In genomic region chr7:49246240-49246578, GRCm38 (mm10) we compare ENCODE assay signal across 7 mouse cellular contexts.
DNase-seq lines count a peak whose midpoint lies in the region; ATAC-seq and TF ChIP-seq lines count a peak whose summit lies in the region.

No protein-coding gene starts in this region.

- H3K36me3 ChIP-seq in lung, embryonic 14.5 days (ENCODE audit: insufficient read depth): no peaks in the 10 kb centered on the region
- no peaks in the 10 kb centered on the region for H3K36me3 ChIP-seq in limb, embryonic 12.5 days

- no peak; the same call in 1 of the 2 replicates for TF ChIP-seq POLR2A in embryonic fibroblast, embryonic 13.5 days (IDR thresholded peaks at IDR 0.05; ENCODE audit: low read depth, low read length)
- no peak for TF ChIP-seq POLR2A in olfactory bulb, adult 2 months (IDR thresholded peaks at IDR 0.05; ENCODE audit: insufficient read depth, low read depth, low read length)

- peak; percentile 22 for DNase-seq in lung, embryonic 14.5 days
- no peak for DNase-seq in lung, adult 18-20 months
- no peak for DNase-seq in ovary, adult 18-20 months (ENCODE audit: low spot score)
- no peak for DNase-seq in cerebellum, adult 9-11 months

- TF ChIP-seq CTCF in lung, embryonic 14.5 days (IDR thresholded peaks at IDR 0.05; ENCODE audit: low read depth): no peak
- no peak for TF ChIP-seq CTCF in embryonic fibroblast, embryonic 13.5 days (IDR thresholded peaks at IDR 0.05; ENCODE audit: borderline replicate concordance, insufficient read depth, low read length)
- TF ChIP-seq CTCF in olfactory bulb, adult 2 months (IDR thresholded peaks at IDR 0.05; ENCODE audit: insufficient read depth, low read depth, low read length): no peak

- peak overlapping the region; percentile 46 for H3K9ac ChIP-seq in lung, embryonic 14.5 days
- H3K9ac ChIP-seq in limb, embryonic 12.5 days (replicated peaks): peak overlapping the region; percentile 77

- H3K27ac ChIP-seq in lung, embryonic 14.5 days (ENCODE audit: low read depth): no peak overlapping the region
- H3K27ac ChIP-seq in embryonic fibroblast, embryonic 13.5 days (ENCODE audit: insufficient read depth, low read length): no peak overlapping the region
- H3K27ac ChIP-seq in limb, embryonic 12.5 days: no peak overlapping the region
- H3K27ac ChIP-seq in olfactory bulb, adult 2 months (ENCODE audit: insufficient read depth, low read depth, low read length): peak overlapping the region; percentile 86

- ATAC-seq in lung, embryonic 14.5 days (ENCODE audit: insufficient read depth): no peak
- ATAC-seq in limb, embryonic 12.5 days (ENCODE audit: insufficient number of reproducible peaks, insufficient read depth, low FRiP score, low TSS enrichment, low read depth): no peak

- peak overlapping the region; percentile 98 for H3K4me2 ChIP-seq in lung, embryonic 14.5 days
- peak overlapping the region; percentile 99 for H3K4me2 ChIP-seq in limb, embryonic 12.5 days

- WGBS in lung, embryonic 14.5 days: under 1% methylated on average over 31 of the region's 31 CpGs
- under 1% methylated on average over 31 of the region's 31 CpGs for WGBS in limb, embryonic 12.5 days
- under 1% methylated on average over 31 of the region's 31 CpGs for WGBS in olfactory bulb, adult 2 months

- H3K27me3 ChIP-seq in lung, embryonic 14.5 days (ENCODE audit: insufficient read depth, low read length): peaks cover 14% of the 10 kb centered on the region
- peaks cover 41% of the 10 kb centered on the region for H3K27me3 ChIP-seq in limb, embryonic 12.5 days

- H3K9me3 ChIP-seq in lung, embryonic 14.5 days (ENCODE audit: low read depth, low read length): no peaks in the 10 kb centered on the region
- no peaks in the 10 kb centered on the region for H3K9me3 ChIP-seq in limb, embryonic 12.5 days

- peak overlapping the region; percentile 52 for H3K4me3 ChIP-seq in lung, embryonic 14.5 days (ENCODE audit: low read depth, low read length)
- peak overlapping the region; percentile 51 for H3K4me3 ChIP-seq in embryonic fibroblast, embryonic 13.5 days (ENCODE audit: insufficient read depth, low read length)
- peak overlapping the region; percentile 57 for H3K4me3 ChIP-seq in limb, embryonic 12.5 days (replicated peaks)
- peak overlapping the region; percentile 90 for H3K4me3 ChIP-seq in olfactory bulb, adult 2 months (ENCODE audit: insufficient read depth, low read depth, low read length)

- peaks cover 15% of the 10 kb centered on the region for H3K4me1 ChIP-seq in lung, embryonic 14.5 days (ENCODE audit: insufficient read depth)
- H3K4me1 ChIP-seq in embryonic fibroblast, embryonic 13.5 days (ENCODE audit: control insufficient read depth, insufficient read depth, low read length): peaks cover 11% of the 10 kb centered on the region
- peaks cover 16% of the 10 kb centered on the region for H3K4me1 ChIP-seq in limb, embryonic 12.5 days (replicated peaks)
- H3K4me1 ChIP-seq in olfactory bulb, adult 2 months (ENCODE audit: control insufficient read depth, insufficient read depth, low read length): peaks cover 34% of the 10 kb centered on the region
